Mouse (Mus musculus) stomach, embryonic 16.5 days (tissue): ENCODE data around the gene Spata18. TPM values are rescaled to one million over a fixed set of nuclear protein-coding genes. Genes with fewer than 3 reads are reported as not detected.

Source experiments
- ATAC-seq: fragments of 200-750 bp; cut with Nextera tagmentation; 2 replicates; pipeline ENCODE4 v1.8.0; 2017; ENCODE audit warnings: moderate number of reproducible peaks, moderate TSS enrichment; ENCODE audit not compliant: insufficient read depth, low FRiP score
- H3K27ac ChIP-seq: fragments of 300-500 bp; sonication (generic); 2 replicates; pipeline ENCODE4 v1.5.1; 2014; ENCODE audit warnings: low read length
- H3K27me3 ChIP-seq: fragments of 300-500 bp; sonication (generic); 2 replicates; pipeline ENCODE4 v1.6.1; 2014; ENCODE audit warnings: low read length, control low read depth, mixed read lengths; ENCODE audit not compliant: control insufficient read depth, insufficient read depth
- H3K36me3 ChIP-seq: fragments of 300-500 bp; sonication (generic); 2 replicates; pipeline ENCODE4 v1.6.1; 2014; ENCODE audit warnings: low read length; ENCODE audit not compliant: control insufficient read depth, insufficient read depth
- H3K4me1 ChIP-seq: fragments of 300-500 bp; sonication (generic); 2 replicates; pipeline ENCODE4 v1.6.1; 2014; ENCODE audit warnings: low read length, control low read depth, mixed read lengths; ENCODE audit not compliant: control insufficient read depth, insufficient read depth
- H3K4me2 ChIP-seq: fragments of 300-500 bp; sonication (generic); 2 replicates; pipeline ENCODE4 v1.6.1; 2014; ENCODE audit warnings: low read depth, low read length, mixed read lengths
- H3K4me3 ChIP-seq: fragments of 300-500 bp; sonication (generic); replicated peaks from 2 replicates; pipeline ENCODE4 v1.5.1; 2014; ENCODE audit warnings: mild to moderate bottlenecking, low read length
- H3K9ac ChIP-seq: fragments of 300-500 bp; sonication (generic); 2 replicates; pipeline ENCODE4 v1.6.1; 2014; ENCODE audit warnings: low read length
- H3K9me3 ChIP-seq: fragments of 300-500 bp; sonication (generic); replicated peaks from 2 replicates; pipeline ENCODE4 v1.6.1; 2016; ENCODE audit warnings: low read length, control low read depth; ENCODE audit not compliant: control insufficient read depth
- WGBS: fragments of 180-500 bp; shearing (Covaris S2); extraction: QIAGEN DNeasy Blood & Tissue Kit; methylation state at CpG from one replicate; pipeline ENCODE4 v1.1.7; 2014; 5-methylcytosine and 5-hydroxymethylcytosine counted together
- polyA plus RNA-seq: library from polyadenylated mRNA; unstranded; fragments of >200 nt; fragmentation: Nextera tagmentation; extraction: Ambion mirVana; gene quantifications from 2 replicates; pipeline ENCODE4 v1.2.1, GENCODE M21; 2015

The Spata18 gene
- polyA plus RNA-seq, 1 experiment from 2014 or later, result 0.44 TPM

DNA sequence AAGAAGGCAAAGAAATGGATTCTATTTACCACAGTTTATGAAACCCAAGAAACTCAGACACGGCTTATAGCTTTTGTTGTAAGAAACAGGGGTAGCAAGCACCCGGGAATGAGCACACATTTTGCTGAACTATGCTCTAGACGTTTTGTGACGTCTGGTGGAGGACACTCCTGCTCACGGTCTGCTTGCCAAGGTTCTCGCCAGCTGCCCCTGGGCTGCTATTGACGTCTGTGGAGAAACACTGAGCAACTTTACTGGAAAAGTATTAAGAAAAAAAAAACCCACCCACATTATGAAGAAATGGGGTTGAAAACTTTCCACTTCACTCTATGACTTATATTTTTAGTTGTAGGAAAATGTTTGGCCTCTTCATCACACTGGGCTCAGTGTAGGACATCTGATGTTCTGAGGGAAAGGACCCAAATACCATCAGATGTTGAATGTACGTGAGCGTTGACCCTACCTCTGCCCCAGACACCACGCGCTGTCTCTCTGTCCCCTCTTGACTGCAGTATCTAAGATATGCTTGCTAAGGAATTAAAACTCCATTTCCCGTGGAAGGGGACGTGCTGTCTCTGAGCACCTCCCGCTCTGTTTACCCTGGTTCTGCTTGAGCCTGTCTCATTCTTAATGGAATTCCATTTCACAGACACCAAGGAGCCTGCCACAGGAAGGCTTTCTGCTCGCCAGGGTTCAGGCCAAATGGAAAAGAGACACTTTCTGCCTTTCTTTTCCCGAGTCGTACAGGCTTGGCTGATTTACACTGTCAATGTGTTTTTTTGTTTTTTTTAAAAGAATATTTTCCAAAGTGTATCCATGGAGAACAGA is 50.1 kb downstream of the Spata18 start:
- no peak overlapping the region; the same call in 1 of the 2 replicates for H3K27ac ChIP-seq

DNA sequence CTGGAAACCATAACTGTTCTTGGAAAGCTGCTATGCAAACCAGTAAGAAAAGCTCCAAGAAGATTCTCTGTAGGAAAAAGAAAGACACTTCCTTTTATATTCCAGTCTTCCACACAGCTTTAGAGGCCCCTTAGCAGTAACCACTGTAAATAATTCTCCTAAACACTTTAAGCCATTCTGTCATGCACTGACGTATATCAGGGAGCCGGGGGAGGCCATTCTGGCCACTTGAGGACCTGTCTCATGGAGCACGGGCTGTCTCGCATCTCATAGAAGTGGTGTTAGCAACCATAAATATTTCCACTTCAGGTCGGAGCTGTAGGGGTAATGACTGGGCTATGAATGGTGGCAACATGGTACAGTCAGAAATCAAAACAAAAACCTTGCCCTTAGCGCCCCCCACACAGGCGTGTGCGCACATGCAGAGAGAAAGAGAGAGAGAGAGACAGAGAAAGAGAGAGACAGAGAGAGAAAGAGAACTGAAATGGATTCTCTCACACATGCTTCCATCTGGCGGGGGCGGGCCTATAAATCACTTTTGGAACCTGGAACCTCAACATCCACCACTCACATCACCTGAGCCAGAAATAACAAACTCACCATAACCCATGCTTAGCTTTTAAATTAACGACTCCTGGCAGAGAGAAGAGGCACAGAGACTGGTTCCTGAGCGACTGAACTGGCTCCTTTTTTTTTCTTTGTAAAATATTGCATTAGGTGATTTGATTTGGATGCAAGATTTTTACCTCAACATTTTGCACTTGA is 50.9 kb downstream of the Spata18 start:
- peaks cover 6% of the 10 kb centered on the region; the same call in 1 of the 2 replicates for H3K4me1 ChIP-seq
- H3K9ac ChIP-seq, result no peak overlapping the region; the same call in 1 of the 2 replicates
- no peak overlapping the region for H3K4me2 ChIP-seq
- ATAC-seq, result no peak
- peak overlapping the region; percentile 55 for H3K27ac ChIP-seq
- no peaks in the 10 kb centered on the region for H3K36me3 ChIP-seq
- H3K27me3 ChIP-seq, result no peaks in the 10 kb centered on the region
- 64% methylated on average over 12 of the region's 12 CpGs for WGBS
- no peak overlapping the region for H3K4me3 ChIP-seq
- H3K9me3 ChIP-seq, result no peaks in the 10 kb centered on the region

More for the DNA sequence above, 50.1 kb downstream of the Spata18 start:
- 43% methylated on average over 17 of the region's 17 CpGs for WGBS
- ATAC-seq, result no peak
- Histone ChIP-seq H3K9me3 (no peaks in the 10 kb centered on the region), H3K9ac (no peak overlapping the region), H3K4me1 (peaks cover 6% of the 10 kb centered on the region; the same call in 1 of the 2 replicates), H3K27me3 (no peaks in the 10 kb centered on the region), H3K4me3 (no peak overlapping the region), H3K4me2 (no peak overlapping the region), H3K36me3 (no peaks in the 10 kb centered on the region)

DNA sequence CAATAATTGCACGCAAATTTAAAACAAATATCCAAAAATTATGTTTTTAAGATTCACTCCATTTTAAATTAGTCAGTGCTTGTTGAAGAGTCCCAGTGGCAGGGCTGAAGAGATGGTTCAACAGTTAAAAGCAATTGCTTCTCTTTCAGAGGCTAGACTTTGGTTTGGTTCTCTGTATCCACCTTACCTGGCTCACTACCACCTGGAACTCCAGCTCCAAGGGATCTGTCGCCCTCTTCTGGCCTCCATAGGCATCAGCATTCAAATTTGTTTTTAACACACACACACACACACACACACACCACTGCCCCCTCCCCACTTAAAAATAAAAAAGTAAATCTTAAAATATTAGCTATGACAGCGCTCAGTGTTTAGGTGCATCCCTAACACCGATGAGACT is 51.9 kb downstream of the Spata18 start:
- peaks cover 6% of the 10 kb centered on the region; the same call in 1 of the 2 replicates for H3K4me1 ChIP-seq
- no peaks in the 10 kb centered on the region for H3K36me3 ChIP-seq
- no peaks in the 10 kb centered on the region for H3K9me3 ChIP-seq
- ATAC-seq, result no peak
- WGBS, result 93% methylated on average over 4 of the region's 4 CpGs
- no peak overlapping the region for H3K27ac ChIP-seq
- H3K4me3 ChIP-seq, result no peak overlapping the region
- H3K9ac ChIP-seq, result no peak overlapping the region
- no peak overlapping the region for H3K4me2 ChIP-seq
- no peaks in the 10 kb centered on the region for H3K27me3 ChIP-seq

DNA sequence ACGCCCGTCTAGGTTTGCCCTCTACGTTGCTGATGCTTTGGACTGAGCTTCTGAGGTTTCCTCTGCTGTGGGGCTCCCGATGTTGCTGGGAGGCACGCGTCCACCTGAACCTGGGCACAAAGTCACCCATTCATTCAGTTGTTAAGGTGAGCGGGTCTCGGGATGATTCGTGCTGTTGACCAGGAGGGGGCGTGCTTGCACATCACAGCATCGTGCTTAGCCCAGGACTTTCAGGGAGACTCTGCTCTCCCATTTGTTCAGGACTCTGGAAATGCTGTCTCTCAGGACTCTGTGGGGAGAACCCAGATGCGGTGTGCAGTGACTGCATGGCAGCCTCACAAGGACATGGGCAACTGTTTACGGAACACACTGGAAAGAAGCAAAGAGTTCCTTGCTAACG is 53.1 kb downstream of the Spata18 start:
- Histone ChIP-seq H3K27ac (no peak overlapping the region), H3K4me1 (peaks cover 6% of the 10 kb centered on the region; the same call in 1 of the 2 replicates), H3K4me3 (no peak overlapping the region), H3K9me3 (no peaks in the 10 kb centered on the region), H3K4me2 (no peak overlapping the region), H3K9ac (no peak overlapping the region), H3K27me3 (no peaks in the 10 kb centered on the region), H3K36me3 (no peaks in the 10 kb centered on the region)
- WGBS, result 37% methylated on average over 14 of the region's 14 CpGs
- no peak for ATAC-seq

DNA sequence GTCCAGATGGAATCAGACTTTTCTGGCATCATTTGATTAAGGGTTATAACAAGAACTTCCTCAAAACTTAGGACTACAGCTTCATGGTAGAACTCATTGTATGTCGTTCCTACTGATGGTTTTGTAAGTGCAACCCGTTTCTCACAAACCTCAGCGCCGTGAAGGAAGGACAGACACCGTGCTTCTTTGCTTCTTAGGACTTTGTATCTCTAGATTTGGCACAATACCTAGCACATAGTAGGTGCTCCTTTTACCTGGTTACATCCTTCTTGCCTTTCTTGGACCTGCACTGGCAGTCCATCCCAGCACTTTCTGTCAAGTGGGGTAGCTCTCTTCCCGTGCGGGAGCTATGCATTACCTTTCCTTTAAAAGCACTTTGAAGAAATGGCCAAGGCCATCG is 53.6 kb downstream of the Spata18 start:
- H3K4me2 ChIP-seq, result no peak overlapping the region
- peaks cover 6% of the 10 kb centered on the region; the same call in 1 of the 2 replicates for H3K4me1 ChIP-seq
- no peak overlapping the region for H3K4me3 ChIP-seq
- H3K9me3 ChIP-seq, result no peaks in the 10 kb centered on the region
- no peak overlapping the region for H3K27ac ChIP-seq
- no peaks in the 10 kb centered on the region for H3K27me3 ChIP-seq
- WGBS, result 92% methylated on average over 8 of the region's 8 CpGs
- ATAC-seq, result no peak
- no peaks in the 10 kb centered on the region for H3K36me3 ChIP-seq
- H3K9ac ChIP-seq, result no peak overlapping the region

DNA sequence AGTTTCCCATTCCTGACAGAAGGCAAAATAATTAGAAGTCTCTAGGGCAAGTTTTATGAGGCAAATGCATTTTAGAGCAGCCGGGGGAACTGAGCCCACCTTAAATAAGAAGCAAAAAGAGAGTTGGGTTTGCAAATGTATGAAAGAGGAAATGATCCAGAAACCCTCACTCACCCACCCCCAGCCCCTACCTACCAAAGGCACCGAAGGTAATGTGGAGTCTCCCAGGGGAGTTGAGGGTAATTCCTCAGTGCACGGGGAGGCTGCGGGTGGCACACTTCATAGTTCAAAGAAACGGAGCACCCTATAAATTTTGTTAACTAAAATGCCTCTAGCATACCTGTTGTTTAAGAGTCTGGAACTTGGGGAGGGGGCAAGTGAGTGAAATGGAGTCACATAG is 54.1 kb downstream of the Spata18 start:
- no peak overlapping the region for H3K4me3 ChIP-seq
- no peaks in the 10 kb centered on the region for H3K9me3 ChIP-seq
- no peak overlapping the region for H3K9ac ChIP-seq
- H3K36me3 ChIP-seq, result no peaks in the 10 kb centered on the region
- no peak overlapping the region for H3K4me2 ChIP-seq
- H3K27me3 ChIP-seq, result no peaks in the 10 kb centered on the region
- no peak for ATAC-seq
- H3K4me1 ChIP-seq, result peaks cover 6% of the 10 kb centered on the region; the same call in 1 of the 2 replicates
- no peak overlapping the region for H3K27ac ChIP-seq
- 90% methylated on average over 5 of the region's 5 CpGs for WGBS

DNA sequence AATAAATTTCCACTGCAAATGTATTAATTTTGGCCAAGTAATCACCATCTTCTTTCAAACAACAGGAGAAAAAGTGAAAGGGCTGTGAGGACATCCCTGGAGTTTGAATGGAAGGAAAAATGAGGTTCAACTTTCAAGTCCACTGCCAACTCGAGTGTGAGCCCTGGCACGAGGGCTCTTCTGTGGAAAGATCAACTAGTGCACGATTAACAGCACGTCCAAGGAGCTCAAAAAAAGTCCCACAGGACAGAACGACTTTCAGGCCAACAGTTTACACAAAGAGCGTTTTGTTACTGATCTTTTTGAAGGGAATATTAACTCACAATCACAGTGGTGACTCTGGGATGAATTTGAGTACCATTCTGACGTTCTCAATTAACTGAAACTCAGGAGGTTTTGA is 61.7 kb downstream of the Spata18 start:
- WGBS, result 54% methylated on average over 7 of the region's 7 CpGs
- Histone ChIP-seq H3K9ac (no peak overlapping the region), H3K27me3 (no peaks in the 10 kb centered on the region), H3K4me2 (no peak overlapping the region), H3K36me3 (no peaks in the 10 kb centered on the region), H3K4me3 (no peak overlapping the region), H3K4me1 (no peaks in the 10 kb centered on the region), H3K27ac (no peak overlapping the region), H3K9me3 (no peaks in the 10 kb centered on the region)
- ATAC-seq, result no peak

DNA sequence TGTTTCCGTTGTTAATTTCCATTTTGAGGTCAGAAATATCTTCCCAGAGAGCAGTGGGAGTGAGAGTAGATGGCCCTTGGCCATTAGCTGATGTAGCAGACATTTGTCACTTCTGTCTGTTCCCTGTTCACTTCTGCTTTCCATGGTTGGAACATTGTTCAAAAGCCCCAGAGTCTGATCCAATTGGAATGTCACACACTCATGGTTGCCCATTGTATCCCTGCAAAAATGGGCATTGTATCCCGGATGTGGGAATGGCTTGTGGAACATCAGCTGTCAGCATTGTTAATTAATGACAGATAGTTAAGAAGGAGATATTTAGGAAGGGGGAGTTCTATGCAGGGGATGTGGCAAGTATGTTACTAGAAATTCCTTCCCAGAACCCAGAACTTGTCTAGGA is 65.8 kb downstream of the Spata18 start:
- ATAC-seq, result no peak
- Histone ChIP-seq H3K27me3 (no peaks in the 10 kb centered on the region), H3K4me2 (no peak overlapping the region), H3K9me3 (no peaks in the 10 kb centered on the region), H3K4me1 (no peaks in the 10 kb centered on the region), H3K9ac (no peak overlapping the region), H3K36me3 (no peaks in the 10 kb centered on the region), H3K27ac (no peak overlapping the region), H3K4me3 (no peak overlapping the region)
- 68% methylated on average over 2 of the region's 2 CpGs for WGBS

DNA sequence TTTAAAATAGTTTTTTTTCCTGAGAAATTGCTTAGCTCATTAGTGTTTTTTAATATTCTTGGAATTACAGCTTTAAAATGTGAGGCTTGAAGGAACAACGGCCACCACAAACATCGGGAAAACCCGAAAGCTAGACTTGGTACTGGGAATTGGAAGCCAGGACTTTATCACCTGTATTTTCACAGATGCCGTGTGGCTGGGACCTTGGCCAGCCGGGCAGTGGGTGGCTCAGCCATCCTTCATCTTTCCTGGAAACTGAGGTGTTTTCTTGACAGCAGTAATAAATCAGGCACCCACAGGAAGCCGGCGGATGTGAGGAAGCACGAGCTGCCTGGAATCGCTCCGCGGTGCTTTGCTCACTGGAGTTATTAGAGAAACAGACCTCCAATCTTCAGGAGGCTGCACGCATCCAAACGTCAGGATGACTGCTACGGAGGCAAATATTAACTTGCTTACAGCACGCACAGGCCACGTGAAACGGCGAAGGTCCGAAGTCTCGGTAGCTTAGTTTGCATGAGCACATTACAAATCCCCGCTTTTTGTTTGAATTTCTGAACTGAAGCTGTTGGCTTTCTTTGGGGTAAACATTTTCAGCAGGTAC is 70.6 kb downstream of the Spata18 start:
- no peak overlapping the region for H3K27ac ChIP-seq
- no peak overlapping the region for H3K9ac ChIP-seq
- 57% methylated on average over 21 of the region's 21 CpGs for WGBS
- ATAC-seq, result no peak
- H3K9me3 ChIP-seq, result no peaks in the 10 kb centered on the region
- no peak overlapping the region for H3K4me2 ChIP-seq
- no peak overlapping the region for H3K4me3 ChIP-seq
- no peaks in the 10 kb centered on the region for H3K4me1 ChIP-seq
- no peaks in the 10 kb centered on the region for H3K27me3 ChIP-seq
- no peaks in the 10 kb centered on the region for H3K36me3 ChIP-seq
